Mouse (Mus musculus): ENCODE data around the gene Plet1. TPM values are rescaled to one million over a fixed set of nuclear protein-coding genes. Genes with fewer than 3 reads are reported as not detected.
A peak's percentile ranks its signal among the peaks of the same experiment; 100 is the strongest.

Plet1 gene
- total and polyA plus RNA-seq, 3 experiments = 0.08 to 0.19 TPM; not detected in 1

DNA sequence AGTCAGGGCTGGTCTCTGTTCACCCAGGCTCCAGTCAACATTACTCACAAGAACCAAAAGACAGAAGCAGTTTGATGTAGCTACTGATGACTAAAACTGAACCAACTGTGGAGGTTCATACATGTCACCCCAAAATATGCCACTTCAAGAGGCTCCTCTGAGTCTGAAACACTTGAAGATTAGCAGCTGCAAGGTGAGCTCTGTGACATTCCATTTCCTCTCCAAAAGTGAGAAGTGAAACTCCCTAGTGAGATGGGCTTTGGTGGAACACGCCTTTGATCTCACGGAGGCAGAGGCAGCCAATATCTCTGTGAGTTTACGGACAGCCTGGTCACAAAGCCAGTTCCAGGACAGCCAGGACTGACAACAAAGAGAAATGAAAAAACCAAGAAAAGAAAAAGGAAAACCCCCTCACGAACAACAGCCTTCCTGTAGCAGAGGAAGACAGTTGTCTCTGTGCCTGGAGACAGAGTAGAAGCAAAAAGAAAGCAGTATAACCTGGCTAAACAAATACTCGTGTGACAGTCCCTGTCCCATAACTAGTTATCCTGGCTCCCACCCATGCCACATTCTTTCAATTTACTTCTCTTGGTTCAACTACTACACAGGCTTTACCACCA lies 53.6 kb downstream of the Plet1 start (continued):
- peak; percentile 59; the same call in 1 of the 2 replicates for TF ChIP-seq BHLHE40 (IDR thresholded peaks at IDR 0.05; ENCODE audit: low read depth, low read length)
- peak; percentile 71; the same call in 1 of the 2 replicates for TF ChIP-seq SIN3A (IDR thresholded peaks at IDR 0.05; ENCODE audit: low read length)
- no peak; the same call in 1 of the 2 replicates for TF ChIP-seq MXI1 (IDR thresholded peaks at IDR 0.05; ENCODE audit: low read depth, low read length)
- no peak for TF ChIP-seq MAX (IDR thresholded peaks at IDR 0.05; ENCODE audit: low read length)
- TF ChIP-seq CHD1 (IDR thresholded peaks at IDR 0.05; ENCODE audit: low read depth, low read length) = no peak
- TF ChIP-seq KAT2A (IDR thresholded peaks at IDR 0.05; ENCODE audit: insufficient replicate concordance, low read length) = no peak
- TF ChIP-seq IRF4 (IDR thresholded peaks at IDR 0.05; ENCODE audit: low read depth, low read length) = peak; percentile 97
- no peak for TF ChIP-seq PAX5 (IDR thresholded peaks at IDR 0.05; ENCODE audit: low read length)
- peak; percentile 33; the same call in 1 of the 2 replicates for TF ChIP-seq JUN (IDR thresholded peaks at IDR 0.05; ENCODE audit: insufficient read depth, low read depth, low read length)
- TF ChIP-seq GABPA (IDR thresholded peaks at IDR 0.05; ENCODE audit: insufficient replicate concordance, low read depth, low read length) = no peak
- TF ChIP-seq HCFC1 (IDR thresholded peaks at IDR 0.05; ENCODE audit: low read depth, low read length) = peak; percentile 25; the same call in 1 of the 2 replicates
- no peak for TF ChIP-seq NELFE (IDR thresholded peaks at IDR 0.05; ENCODE audit: low read depth, low read length)
- TF ChIP-seq E2F4 (IDR thresholded peaks at IDR 0.05; ENCODE audit: insufficient replicate concordance, low read depth, low read length) = no peak
- TF ChIP-seq JUND (conservative IDR thresholded peaks at IDR 0.05; ENCODE audit: low read depth, low read length) = peak; percentile 71
- TF ChIP-seq SMC3 (IDR thresholded peaks at IDR 0.05; ENCODE audit: low read depth, low read length) = peak; percentile 8
- 0 out of 2 replicates have a peak, but pooled peaks have one; percentile 12 for TF ChIP-seq ELF1 (IDR thresholded peaks at IDR 0.05; ENCODE audit: low read depth, low read length)
- TF ChIP-seq NRF1 (IDR thresholded peaks at IDR 0.05; ENCODE audit: low read depth, low read length) = no peak
- TF ChIP-seq MAFK (IDR thresholded peaks at IDR 0.05; ENCODE audit: insufficient replicate concordance, low read length) = peak; percentile 44; the same call in 1 of the 2 replicates

DNA sequence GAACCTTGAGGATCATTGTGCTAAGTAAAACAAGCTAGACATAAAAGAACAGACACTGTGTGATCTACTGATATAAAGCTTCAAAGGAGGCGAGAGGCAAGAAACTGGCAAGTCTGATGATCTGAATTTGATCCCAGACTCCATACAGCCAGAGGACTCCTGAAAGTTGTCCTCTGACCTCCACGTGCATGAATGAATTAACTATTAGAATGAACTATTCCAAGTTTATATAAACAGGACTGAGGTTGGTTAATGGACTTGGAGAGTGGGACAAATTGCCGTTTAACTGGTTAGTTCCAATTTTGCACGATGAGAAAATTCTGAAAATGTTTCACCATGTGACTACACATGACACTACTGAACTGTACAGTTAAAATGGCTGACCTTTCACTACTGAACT lies 54.6 kb downstream of the Plet1 start:
- in situ Hi-C loops (cut with MboI; ENCODE audit: low pct_ligation_motif_present, low pct_unique_long_range_greater_than_20kb, low sequenced_read_pairs) = loop anchor here (25.0 kb wide), 1 partner anchor 1012 kb away; no protein-coding TSS in a partner anchor
- no peak overlapping the region for H3K27ac ChIP-seq (ENCODE audit: insufficient read depth, low read depth)
- peaks cover 3% of the 10 kb centered on the region for H3K27me3 ChIP-seq (replicated peaks)
- no peak overlapping the region for H3K9ac ChIP-seq (ENCODE audit: insufficient read depth, low read depth)
- H3K4me1 ChIP-seq (ENCODE audit: control insufficient read depth in 1 of 2, insufficient read depth in 2 of 2) = peaks cover 24 to 47% of the 10 kb centered on the region in 2 experiments
- H3K36me3 ChIP-seq (replicated peaks in 1 of 2; ENCODE audit: control insufficient read depth in 1 of 2, insufficient read depth in 1 of 2, low read length in 1 of 2) = no peaks in the 10 kb centered on the region
- dilution Hi-C loops (cut with MboI; ENCODE audit: extremely low pct_ligation_motif_present, extremely low pct_unique_long_range_greater_than_20kb, low sequenced_read_pairs) = no loop called here
- DNase-seq (ENCODE audit: extremely low read depth) = no peak
- TF ChIP-seq MAX (IDR thresholded peaks at IDR 0.05; ENCODE audit: low read length) (0 out of 2 replicates have a peak, but pooled peaks have one; percentile 25), UBTF (IDR thresholded peaks at IDR 0.05; ENCODE audit: low read depth, low read length) (no peak), MYC (IDR thresholded peaks at IDR 0.05; ENCODE audit: low read depth, low read length) (no peak)
- H3K4me2 ChIP-seq (ENCODE audit: insufficient read depth, low read depth, poor library complexity, severe bottlenecking) = peak overlapping the region; percentile 1; the same call in 1 of the 2 replicates
- no peaks in the 10 kb centered on the region for H3K9me3 ChIP-seq (replicated peaks; ENCODE audit: low read length)
- H3K79me2 ChIP-seq (replicated peaks; ENCODE audit: control insufficient read depth, extremely low read depth, insufficient read depth, poor library complexity, severe bottlenecking) = 0 out of 2 replicates have a peak, but pooled peaks cover 2% of the 10 kb centered on the region
- no peak overlapping the region for H3K4me3 ChIP-seq (replicated peaks in 1 of 3; ENCODE audit: low read depth in 2 of 3, low read length in 2 of 3, poor library complexity in 1 of 3)

Data from CH12.LX (cell line).